Mouse (Mus musculus) frontal cortex, adult (tissue): ENCODE data around the gene Kcnq1.
A peak's percentile ranks its signal among the peaks of the same experiment; 100 is the strongest.

Source experiments
- ATAC-seq: cut with Nextera tagmentation; 2 replicates; pipeline ENCODE4 v1.9.2; 2017; ENCODE audit warnings: mild to moderate bottlenecking, moderate library complexity, mixed read lengths; ENCODE audit not compliant: low TSS enrichment

The Kcnq1 gene

GRCm38 (mm10) chr7:143310847-143311246, 204.7 kb downstream of the Kcnq1 start:
- ATAC-seq = no peak

GRCm38 (mm10) chr7:143311471-143311870, 205.3 kb downstream of the Kcnq1 start:
- ATAC-seq = no peak

GRCm38 (mm10) chr7:143313572-143314319, 207.6 kb downstream of the Kcnq1 start:
- ATAC-seq = no peak

- no peak for ATAC-seq
Observed at GRCm38 (mm10) chr7:143318512-143318911, 212.3 kb downstream of the Kcnq1 start.

- ATAC-seq = no peak
Observed at GRCm38 (mm10) chr7:143320367-143320766, 214.2 kb downstream of the Kcnq1 start.

GRCm38 (mm10) chr7:143325051-143325450, 218.9 kb downstream of the Kcnq1 start:
- no peak for ATAC-seq

GRCm38 (mm10) chr7:143328185-143328915, 222.2 kb downstream of the Kcnq1 start:
- no peak for ATAC-seq

GRCm38 (mm10) chr7:143329110-143329810, 223.1 kb downstream of the Kcnq1 start:
- peak; percentile 59; the same call in 1 of the 2 replicates for ATAC-seq

- no peak for ATAC-seq
Observed at GRCm38 (mm10) chr7:143333040-143333439, 226.9 kb downstream of the Kcnq1 start.

- ATAC-seq = no peak
Observed at GRCm38 (mm10) chr7:143333604-143334003, 227.4 kb downstream of the Kcnq1 start.

- no peak for ATAC-seq
Observed at GRCm38 (mm10) chr7:143338690-143339089, 232.5 kb downstream of the Kcnq1 start.

GRCm38 (mm10) chr7:143340601-143341281, 234.6 kb downstream of the Kcnq1 start:
- ATAC-seq = no peak

- no peak for ATAC-seq
Observed at GRCm38 (mm10) chr7:143341301-143341980, 235.3 kb downstream of the Kcnq1 start.

- ATAC-seq = no peak
Observed at GRCm38 (mm10) chr7:143343781-143344306, 237.7 kb downstream of the Kcnq1 start.

- ATAC-seq = no peak
Observed at GRCm38 (mm10) chr7:143349287-143349686, 243.1 kb downstream of the Kcnq1 start.

GRCm38 (mm10) chr7:143349848-143350247, 243.7 kb downstream of the Kcnq1 start:
- ATAC-seq = no peak

GRCm38 (mm10) chr7:143355831-143356230, 249.7 kb downstream of the Kcnq1 start:
- ATAC-seq = no peak

GRCm38 (mm10) chr7:143357109-143357508, 250.9 kb downstream of the Kcnq1 start:
- no peak for ATAC-seq

GRCm38 (mm10) chr7:143357831-143358230, 251.7 kb downstream of the Kcnq1 start:
- no peak; the same call in 1 of the 2 replicates for ATAC-seq

GRCm38 (mm10) chr7:143359762-143360161, 253.6 kb downstream of the Kcnq1 start:
- ATAC-seq = no peak

- ATAC-seq = no peak
Observed at GRCm38 (mm10) chr7:143360776-143361175, 254.6 kb downstream of the Kcnq1 start.
